Mouse (Mus musculus) brain, embryonic 18.5 days (tissue): Measurements from ENCODE around the gene Pagr1b.

Experiments
- DNase-seq: peaks from one replicate; pipeline ENCODE4 v3.0.0-alpha.2; 2012; ENCODE audit warnings: low read depth, low spot score

Gene Pagr1b

GRCm38 (mm10) chr7:127003620-127004019 lies 12.7 kb downstream of the Pagr1b start:
- DNase-seq, result no peak

- no peak for DNase-seq
Measured at GRCm38 (mm10) chr7:126999568-126999967, 16.7 kb downstream of the Pagr1b start.

GRCm38 (mm10) chr7:126996449-126996848 lies 19.8 kb downstream of the Pagr1b start:
- no peak for DNase-seq

- DNase-seq, result no peak
Measured at GRCm38 (mm10) chr7:126988816-126989215, 27.5 kb downstream of the Pagr1b start.

GRCm38 (mm10) chr7:126986319-126986718 lies 30.0 kb downstream of the Pagr1b start:
- no peak for DNase-seq

GRCm38 (mm10) chr7:126984667-126985444 lies 31.4 kb downstream of the Pagr1b start:
- no peak for DNase-seq

- no peak for DNase-seq
Measured at GRCm38 (mm10) chr7:126983113-126983512, 33.2 kb downstream of the Pagr1b start.

GRCm38 (mm10) chr7:126982054-126982453 lies 34.2 kb downstream of the Pagr1b start:
- DNase-seq, result no peak

GRCm38 (mm10) chr7:126981601-126982000 lies 34.7 kb downstream of the Pagr1b start:
- DNase-seq, result no peak

- no peak for DNase-seq
Measured at GRCm38 (mm10) chr7:126978841-126979240, 37.4 kb downstream of the Pagr1b start.

- DNase-seq, result no peak
Measured at GRCm38 (mm10) chr7:126976878-126977459, 39.3 kb downstream of the Pagr1b start.

GRCm38 (mm10) chr7:126975950-126976866 lies 40.1 kb downstream of the Pagr1b start, which contains the start of gene Cdiptos:
Gene Cdiptos (minus strand): TSS chr7:126976098.
- DNase-seq, result peak; percentile 93

- no peak for DNase-seq
Measured at GRCm38 (mm10) chr7:126975893-126975949, 40.6 kb downstream of the Pagr1b start, which contains the start of gene Cdipt. Gene Cdipt (plus strand): TSS chr7:126975914.

- DNase-seq, result no peak
Measured at GRCm38 (mm10) chr7:126975493-126975892, 40.8 kb downstream of the Pagr1b start.

GRCm38 (mm10) chr7:126967361-126967760 lies 48.9 kb downstream of the Pagr1b start:
- no peak for DNase-seq

- no peak for DNase-seq
Measured at GRCm38 (mm10) chr7:126965568-126965967, 50.7 kb downstream of the Pagr1b start.

GRCm38 (mm10) chr7:126963548-126964286 lies 52.6 kb downstream of the Pagr1b start:
- no peak for DNase-seq

GRCm38 (mm10) chr7:126961965-126962364 lies 54.3 kb downstream of the Pagr1b start:
- no peak for DNase-seq

GRCm38 (mm10) chr7:126961095-126961494 lies 55.2 kb downstream of the Pagr1b start:
- no peak for DNase-seq

- DNase-seq, result no peak
Measured at GRCm38 (mm10) chr7:126959780-126960179, 56.5 kb downstream of the Pagr1b start.

GRCm38 (mm10) chr7:126955125-126955524 lies 61.2 kb downstream of the Pagr1b start:
- DNase-seq, result no peak

- no peak for DNase-seq
Measured at GRCm38 (mm10) chr7:126952646-126953045, 63.6 kb downstream of the Pagr1b start.
